Mouse (Mus musculus) myocyte (in vitro differentiated cells): ENCODE measurements around the gene Ndufs8. TPM values are rescaled to one million over a fixed set of nuclear protein-coding genes. Genes with fewer than 3 reads are reported as not detected.

Experiments
- H3K27me3 ChIP-seq: one replicate; pipeline ENCODE4 v1.6.1; 2011; ENCODE audit not compliant: control insufficient read depth, insufficient read depth, insufficient read length
- H3K36me3 ChIP-seq: one replicate; pipeline ENCODE4 v1.6.1; 2011; ENCODE audit not compliant: control insufficient read depth, insufficient read depth
- H3K4me2 ChIP-seq: one replicate; pipeline ENCODE4 v1.6.1; 2011; ENCODE audit warnings: low read depth, control low read depth
- H3K4me3 ChIP-seq: one replicate; pipeline ENCODE4 v1.5.1; 2011; ENCODE audit warnings: mild to moderate bottlenecking, control low read depth, moderate library complexity
- H3K79me2 ChIP-seq: one replicate; pipeline ENCODE4 v1.6.1; 2011; ENCODE audit not compliant: control insufficient read depth, insufficient read depth
- H3ac ChIP-seq: one replicate; pipeline ENCODE4 v1.6.1; 2011; ENCODE audit not compliant: control insufficient read depth, insufficient read length
- CEBPB ChIP-seq: IDR thresholded peaks from 2 replicates; pipeline ENCODE4 v1.6.1; 2011; ENCODE audit warnings: mild to moderate bottlenecking, moderate library complexity; ENCODE audit not compliant: poor library complexity, insufficient read depth, severe bottlenecking
- E2F4 ChIP-seq: IDR thresholded peaks from one replicate; pipeline ENCODE4 v1.6.1; 2011; ENCODE audit warnings: mild to moderate bottlenecking, control low read depth, moderate library complexity; ENCODE audit not compliant: insufficient read depth
- MAX ChIP-seq: IDR thresholded peaks from one replicate; pipeline ENCODE4 v1.6.1; 2011; ENCODE audit warnings: low read depth, mild to moderate bottlenecking, control low read depth
- MYOD1 ChIP-seq, 3 experiments: IDR thresholded peaks; one replicate each; pipeline ENCODE4 v1.6.1; 2011; ENCODE audit warnings: control low read depth in 2 of 3, low read depth in 2 of 3, mild to moderate bottlenecking in 2 of 3, moderate library complexity in 1 of 3; ENCODE audit not compliant: insufficient read length in 2 of 3, control insufficient read depth in 1 of 3
- MYOG ChIP-seq, 3 experiments: IDR thresholded peaks; one replicate each; pipeline ENCODE4 v1.6.1; 2011; ENCODE audit warnings: control low read depth in 2 of 3, low read depth in 2 of 3, mild to moderate bottlenecking in 2 of 3; ENCODE audit not compliant: insufficient read length in 2 of 3, control insufficient read depth in 1 of 3, insufficient read depth in 1 of 3
- POLR2A ChIP-seq: IDR thresholded peaks from one replicate; pipeline ENCODE4 v1.6.1; 2011; ENCODE audit warnings: low read depth, mild to moderate bottlenecking, control low read depth, moderate library complexity; ENCODE audit not compliant: insufficient read length
- POLR2AphosphoS2 ChIP-seq: IDR thresholded peaks from one replicate; pipeline ENCODE4 v1.6.1; 2011; ENCODE audit warnings: low read depth, control low read depth; ENCODE audit not compliant: insufficient read length
- REST ChIP-seq: IDR thresholded peaks from one replicate; pipeline ENCODE4 v1.6.1; 2011; ENCODE audit warnings: mild to moderate bottlenecking, control low read depth, moderate library complexity; ENCODE audit not compliant: insufficient read depth, insufficient read length
- SRF ChIP-seq: IDR thresholded peaks from one replicate; pipeline ENCODE4 v1.6.1; 2011; ENCODE audit warnings: low read depth; ENCODE audit not compliant: control insufficient read depth, insufficient read length
- TCF12 ChIP-seq: IDR thresholded peaks from one replicate; pipeline ENCODE4 v1.6.1; 2011; ENCODE audit warnings: mild to moderate bottlenecking, control low read depth; ENCODE audit not compliant: poor library complexity, insufficient read depth, severe bottlenecking
- TCF3 ChIP-seq: IDR thresholded peaks from one replicate; pipeline ENCODE4 v1.6.1; 2011; ENCODE audit warnings: low read depth, control low read depth; ENCODE audit not compliant: insufficient read length
- USF1 ChIP-seq: IDR thresholded peaks from one replicate; pipeline ENCODE4 v1.6.1; 2011; ENCODE audit warnings: low read depth, mild to moderate bottlenecking, control low read depth, moderate library complexity
- polyA plus RNA-seq: library from polyadenylated mRNA; unstranded; fragments of >200 nt; fragmentation: generic; extraction: Trizol; gene quantifications from one replicate; pipeline ENCODE4 v1.2.1, GENCODE M21; 2012; ENCODE audit warnings: missing spikeins

Ndufs8 gene
- polyA plus RNA-seq, 1 experiment: 482 TPM

GRCm38 (mm10) chr19:3872373-3872772 is 40.2 kb downstream of the Ndufs8 start:
- TF ChIP-seq TCF12: no peak
- no peak for TF ChIP-seq POLR2AphosphoS2
- TF ChIP-seq TCF3: no peak
- TF ChIP-seq CEBPB: no peak
- no peak for TF ChIP-seq POLR2A
- TF ChIP-seq MAX: no peak
- TF ChIP-seq MYOG (IDR thresholded peaks at IDR 0.05; ENCODE audit: control insufficient read depth in 1 of 3, insufficient read depth in 1 of 3, insufficient read length in 2 of 3, low read depth in 2 of 3): no peak
- no peak for TF ChIP-seq USF1
- no peak for TF ChIP-seq MYOD1 (IDR thresholded peaks at IDR 0.05; ENCODE audit: control insufficient read depth in 1 of 3, insufficient read length in 2 of 3, low read depth in 2 of 3)
- no peak for TF ChIP-seq REST
- no peak for TF ChIP-seq SRF
- no peak for TF ChIP-seq E2F4
- no peaks in the 10 kb centered on the region for H3K27me3 ChIP-seq
- no peak overlapping the region for H3K4me2 ChIP-seq
- H3K36me3 ChIP-seq: peaks cover 23% of the 10 kb centered on the region
- H3K79me2 ChIP-seq: peaks cover 82% of the 10 kb centered on the region
- H3K4me3 ChIP-seq: no peak overlapping the region
- H3ac ChIP-seq: no peak overlapping the region

- TF ChIP-seq REST: no peak
- TF ChIP-seq MAX: no peak
- no peak for TF ChIP-seq POLR2A
- no peak for TF ChIP-seq CEBPB
- TF ChIP-seq USF1: no peak
- no peak for TF ChIP-seq TCF3
- TF ChIP-seq POLR2AphosphoS2: no peak
- TF ChIP-seq MYOD1 (IDR thresholded peaks at IDR 0.05; ENCODE audit: control insufficient read depth in 1 of 3, insufficient read length in 2 of 3, low read depth in 2 of 3): no peak
- TF ChIP-seq E2F4: no peak
- TF ChIP-seq MYOG (IDR thresholded peaks at IDR 0.05; ENCODE audit: control insufficient read depth in 1 of 3, insufficient read depth in 1 of 3, insufficient read length in 2 of 3, low read depth in 2 of 3): no peak
- TF ChIP-seq TCF12: no peak
- no peak for TF ChIP-seq SRF
- no peaks in the 10 kb centered on the region for H3K27me3 ChIP-seq
- H3ac ChIP-seq: no peak overlapping the region
- peaks cover 86% of the 10 kb centered on the region for H3K79me2 ChIP-seq
- no peak overlapping the region for H3K4me3 ChIP-seq
- H3K36me3 ChIP-seq: peaks cover 26% of the 10 kb centered on the region
- H3K4me2 ChIP-seq: no peak overlapping the region
Measured at GRCm38 (mm10) chr19:3871468-3871867, 41.1 kb downstream of the Ndufs8 start.

GRCm38 (mm10) chr19:3868290-3868689 is 44.3 kb downstream of the Ndufs8 start:
- no peak for TF ChIP-seq MAX
- H3K4me2 ChIP-seq: no peak overlapping the region
- H3K36me3 ChIP-seq: peaks cover 41% of the 10 kb centered on the region
- H3K79me2 ChIP-seq: peaks cover 96% of the 10 kb centered on the region
- H3K27me3 ChIP-seq: no peaks in the 10 kb centered on the region
- no peak overlapping the region for H3K4me3 ChIP-seq
- H3ac ChIP-seq: no peak overlapping the region

- no peaks in the 10 kb centered on the region for H3K27me3 ChIP-seq
- no peak for TF ChIP-seq MYOD1 (IDR thresholded peaks at IDR 0.05; ENCODE audit: control insufficient read depth in 1 of 3, insufficient read length in 2 of 3, low read depth in 2 of 3)
- TF ChIP-seq E2F4: no peak
- no peak for TF ChIP-seq TCF12
- no peak for TF ChIP-seq USF1
- no peak for TF ChIP-seq POLR2AphosphoS2
- no peak for TF ChIP-seq CEBPB
- TF ChIP-seq REST: no peak
- TF ChIP-seq MAX: no peak
- no peak for TF ChIP-seq TCF3
- TF ChIP-seq SRF: no peak
- TF ChIP-seq POLR2A: no peak
- TF ChIP-seq MYOG (IDR thresholded peaks at IDR 0.05; ENCODE audit: control insufficient read depth in 1 of 3, insufficient read depth in 1 of 3, insufficient read length in 2 of 3, low read depth in 2 of 3): no peak
- no peak overlapping the region for H3K4me2 ChIP-seq
Measured at GRCm38 (mm10) chr19:3864960-3865359, 47.6 kb downstream of the Ndufs8 start.

GRCm38 (mm10) chr19:3862713-3863112 is 49.9 kb downstream of the Ndufs8 start:
- H3K36me3 ChIP-seq: peaks cover 19% of the 10 kb centered on the region
- no peak overlapping the region for H3K4me3 ChIP-seq
- TF ChIP-seq USF1: no peak
- no peak for TF ChIP-seq TCF12
- H3ac ChIP-seq: no peak overlapping the region
- peaks cover 97% of the 10 kb centered on the region for H3K79me2 ChIP-seq
- H3K4me2 ChIP-seq: no peak overlapping the region
- H3K27me3 ChIP-seq: no peaks in the 10 kb centered on the region

More at GRCm38 (mm10) chr19:3864960-3865359, 47.6 kb downstream of the Ndufs8 start:
- no peak overlapping the region for H3K4me3 ChIP-seq
- peaks cover 32% of the 10 kb centered on the region for H3K36me3 ChIP-seq
- peaks cover 97% of the 10 kb centered on the region for H3K79me2 ChIP-seq
- H3ac ChIP-seq: no peak overlapping the region

Other genes with a start within 250 kb of the Ndufs8 start
- 42.5 TPM for gene Lrp5, start 226.2 kb downstream of the Ndufs8 start, polyA plus RNA-seq
- 51.1 TPM for gene 1810055G02Rik, start 204.5 kb downstream of the Ndufs8 start, polyA plus RNA-seq
- gene Kmt5b, start 145.4 kb downstream of the Ndufs8 start, polyA plus RNA-seq: 8.0 TPM
- gene Chka, start 61.0 kb downstream of the Ndufs8 start, polyA plus RNA-seq: 35.5 TPM
- gene Tcirg1, start 5.6 kb downstream of the Ndufs8 start, polyA plus RNA-seq: 50.9 TPM
- 51.8 TPM for gene Aldh3b1, start 17.0 kb upstream of the Ndufs8 start, polyA plus RNA-seq
- 4.0 TPM for gene Unc93b1, start 22.4 kb upstream of the Ndufs8 start, polyA plus RNA-seq
- gene Aldh3b3, start 45.9 kb upstream of the Ndufs8 start, polyA plus RNA-seq: 1.2 TPM
- 0.11 TPM for gene Aldh3b2, start 59.6 kb upstream of the Ndufs8 start, polyA plus RNA-seq
- gene Acy3, start 73.8 kb upstream of the Ndufs8 start, polyA plus RNA-seq: 6.3 TPM
- gene Tbx10, start 80.0 kb upstream of the Ndufs8 start, polyA plus RNA-seq: 0.04 TPM
- gene Nudt8, start 87.8 kb upstream of the Ndufs8 start, polyA plus RNA-seq: 36.9 TPM
- 0.50 TPM for gene Gm49405, start 87.9 kb upstream of the Ndufs8 start, polyA plus RNA-seq
- gene Doc2g, start 90.5 kb upstream of the Ndufs8 start, polyA plus RNA-seq: 2.5 TPM
- 405 TPM for gene Ndufv1, start 100.0 kb upstream of the Ndufs8 start, polyA plus RNA-seq
- gene Gstp1, start 125.2 kb upstream of the Ndufs8 start, polyA plus RNA-seq: 768 TPM
- 6.7 TPM for gene Gstp2, start 133.2 kb upstream of the Ndufs8 start, polyA plus RNA-seq
- 0.25 TPM for gene Gstp3, start 146.8 kb upstream of the Ndufs8 start, polyA plus RNA-seq
- gene Cabp2, start 168.8 kb upstream of the Ndufs8 start, polyA plus RNA-seq: not detected
- 148 TPM for gene Cdk2ap2, start 184.4 kb upstream of the Ndufs8 start, polyA plus RNA-seq
- 42.3 TPM for gene Pitpnm1, start 187.2 kb upstream of the Ndufs8 start, polyA plus RNA-seq
- 250 TPM for gene Aip, start 213.1 kb upstream of the Ndufs8 start, polyA plus RNA-seq
- not detected for gene Gpr152, start 227.0 kb upstream of the Ndufs8 start, polyA plus RNA-seq
- gene Cabp4, start 231.3 kb upstream of the Ndufs8 start, polyA plus RNA-seq: 0.10 TPM
- 238 TPM for gene Coro1b, start 235.8 kb upstream of the Ndufs8 start, polyA plus RNA-seq
- gene Ptprcap, start 240.8 kb upstream of the Ndufs8 start, polyA plus RNA-seq: 4.9 TPM